Mouse (Mus musculus) skeletal muscle tissue, adult 2 months (tissue): ENCODE measurements around the gene Nanos2.

Experiments
- DNase-seq: peaks from one replicate; pipeline ENCODE4 v3.0.0-alpha.2; 2012; ENCODE audit warnings: low read depth, low spot score

Nanos2 gene

DNA sequence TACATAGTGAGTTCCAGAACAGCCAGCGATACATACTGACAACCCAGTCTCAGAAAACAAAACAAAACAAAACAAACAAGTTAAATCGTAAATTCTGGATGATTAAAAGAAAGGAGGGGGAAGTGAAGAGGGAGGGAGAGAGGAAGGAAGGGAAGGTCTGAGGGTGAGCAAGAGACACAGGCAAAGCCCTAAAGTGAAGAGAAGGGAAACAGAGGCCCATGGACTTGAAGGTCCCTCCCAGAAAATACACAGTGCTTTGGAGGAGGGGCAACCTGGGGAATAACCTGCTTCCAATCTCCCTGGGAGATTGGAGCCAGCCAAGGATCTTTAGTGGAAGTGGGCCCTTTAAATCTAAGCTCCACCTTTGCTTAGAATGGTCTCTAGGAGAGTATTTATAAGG, at the start of gene Nanos2:
Gene Nanos2 (plus strand): TSS at position 301 of the 400 bp plus-strand sequence.
- no peak for DNase-seq

DNA sequence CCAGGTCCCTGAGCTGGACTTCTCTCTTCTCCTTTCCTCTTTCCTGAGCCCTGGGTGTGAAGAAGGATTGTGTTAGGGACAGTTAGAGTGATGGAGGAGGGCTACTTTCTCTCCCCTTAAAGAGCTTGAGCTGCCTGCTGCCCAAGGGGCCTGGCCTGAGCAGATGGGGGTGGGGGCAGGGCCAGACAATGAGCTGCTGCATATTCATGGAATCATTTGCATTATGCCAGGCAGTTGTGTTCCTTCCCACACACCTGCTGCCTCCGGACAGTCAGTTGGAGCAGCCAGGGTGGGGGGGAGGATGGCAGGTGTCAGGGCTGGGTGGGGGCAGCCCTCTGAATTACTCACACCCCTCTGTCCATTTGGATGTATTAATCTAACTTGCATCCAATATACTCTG, 44.8 kb upstream of the Nanos2 start:
- DNase-seq = no peak

DNA sequence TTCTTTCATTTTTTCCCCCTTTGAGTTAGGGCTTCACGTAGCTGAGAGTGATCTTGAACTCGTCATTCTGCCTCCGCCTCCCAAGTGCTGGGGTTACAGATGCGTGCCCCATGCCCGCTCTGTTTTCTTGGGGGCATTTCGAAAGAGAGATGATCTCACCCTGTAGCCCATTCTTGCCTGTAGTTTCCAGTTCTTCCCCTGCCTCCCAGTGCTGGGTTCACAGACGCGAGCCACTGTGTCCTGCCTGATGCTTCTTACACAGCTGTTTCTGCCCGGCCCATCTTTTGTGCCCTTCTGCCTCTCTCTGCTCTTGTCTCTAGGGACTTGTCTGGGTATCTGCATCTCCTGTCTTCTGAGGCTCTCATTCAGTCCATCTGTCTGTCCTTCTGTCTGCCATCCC, 44.4 kb upstream of the Nanos2 start:
- no peak for DNase-seq

DNA sequence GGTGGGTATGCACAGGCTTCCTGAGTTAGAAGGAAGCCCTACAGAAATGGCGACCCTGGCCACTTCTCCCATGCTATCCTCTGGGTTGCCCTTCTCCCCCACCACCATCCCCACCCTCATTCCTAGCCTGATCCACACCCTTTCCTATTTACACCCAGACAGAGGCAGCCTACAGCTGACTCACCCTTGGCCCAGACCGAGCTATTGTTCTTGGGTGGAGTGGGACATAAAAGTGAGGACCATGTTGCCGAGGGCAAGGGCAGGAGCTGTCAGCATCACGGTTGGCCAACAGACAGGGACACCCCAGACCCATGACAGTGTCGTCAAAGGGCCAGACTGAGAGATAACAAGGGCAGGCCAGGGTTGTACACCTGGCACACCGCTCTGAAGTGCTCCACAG, 39.0 kb upstream of the Nanos2 start:
- DNase-seq = peak; percentile 26

DNA sequence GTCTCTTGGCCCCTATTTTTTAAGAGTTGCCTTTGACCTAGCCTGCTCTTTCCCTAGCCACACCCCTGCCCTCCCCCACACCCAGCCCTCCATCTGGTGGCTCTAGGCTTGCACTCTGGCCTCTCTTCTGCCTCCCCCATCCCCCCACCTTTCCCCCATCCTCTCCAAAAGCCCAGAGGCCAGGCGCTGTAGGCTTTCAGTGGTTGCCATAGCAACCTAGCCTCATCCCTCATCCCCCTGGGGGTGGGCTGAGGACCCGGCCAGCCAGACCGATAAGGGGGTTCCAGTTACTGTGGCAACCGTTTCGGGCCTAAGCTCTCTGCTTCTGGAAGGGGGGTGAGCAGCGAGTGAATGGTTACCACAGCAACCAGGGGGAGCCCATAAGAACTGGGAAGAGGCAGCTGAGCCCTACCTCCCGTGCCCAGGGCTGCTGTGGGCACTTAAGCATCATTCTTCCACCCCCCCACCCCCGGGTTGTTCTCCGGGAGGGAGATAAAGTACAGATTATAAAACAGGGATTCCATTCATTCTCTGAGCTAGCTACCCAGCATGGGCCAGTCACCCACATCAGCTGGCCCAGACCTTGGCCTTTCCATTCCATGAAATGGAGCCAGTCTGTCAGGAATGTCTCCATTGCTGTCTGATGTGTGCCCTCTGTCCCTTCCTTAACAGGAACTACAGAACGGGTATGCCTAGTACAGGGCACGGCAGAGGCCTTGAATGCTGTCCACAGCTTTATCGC, 37.2 kb upstream of the Nanos2 start:
- no peak for DNase-seq

DNA sequence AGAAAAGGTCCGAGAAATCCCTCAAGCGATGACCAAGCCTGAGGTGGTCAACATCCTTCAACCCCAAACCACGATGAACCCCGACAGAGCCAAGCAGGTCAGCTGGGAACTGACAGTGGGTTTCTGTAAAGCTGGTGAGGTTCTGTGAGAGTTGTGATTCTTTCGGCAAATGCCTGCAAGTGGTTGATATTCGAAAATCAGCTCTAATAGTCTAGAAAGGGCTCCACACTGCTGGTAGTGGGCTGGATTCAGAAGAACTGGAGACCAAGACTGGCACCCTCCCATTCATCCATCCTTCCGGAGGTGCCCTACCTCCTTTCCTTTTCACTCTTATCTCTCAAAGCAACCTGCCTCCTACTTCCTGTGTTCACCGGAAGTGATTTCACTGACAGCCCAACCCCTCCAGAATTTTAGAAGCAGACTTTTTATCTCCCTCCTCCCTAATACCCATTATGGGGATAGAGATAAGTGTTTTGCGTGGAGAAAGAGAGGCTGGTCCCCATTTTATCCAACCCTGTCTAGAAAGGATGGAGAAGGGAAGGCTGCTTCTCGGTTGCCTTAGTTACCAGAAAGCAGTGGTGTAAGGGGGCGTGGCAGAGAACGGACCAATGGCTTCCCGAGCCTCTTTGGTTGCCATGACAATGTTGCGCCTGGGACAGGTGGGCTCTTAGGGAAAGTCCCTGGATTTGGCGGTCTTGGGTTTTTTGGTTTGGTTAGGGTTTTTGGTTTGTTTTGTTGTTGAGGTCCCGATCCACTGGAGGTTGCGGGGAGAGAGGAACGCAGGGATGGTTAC, 36.5 kb upstream of the Nanos2 start:
- no peak for DNase-seq

DNA sequence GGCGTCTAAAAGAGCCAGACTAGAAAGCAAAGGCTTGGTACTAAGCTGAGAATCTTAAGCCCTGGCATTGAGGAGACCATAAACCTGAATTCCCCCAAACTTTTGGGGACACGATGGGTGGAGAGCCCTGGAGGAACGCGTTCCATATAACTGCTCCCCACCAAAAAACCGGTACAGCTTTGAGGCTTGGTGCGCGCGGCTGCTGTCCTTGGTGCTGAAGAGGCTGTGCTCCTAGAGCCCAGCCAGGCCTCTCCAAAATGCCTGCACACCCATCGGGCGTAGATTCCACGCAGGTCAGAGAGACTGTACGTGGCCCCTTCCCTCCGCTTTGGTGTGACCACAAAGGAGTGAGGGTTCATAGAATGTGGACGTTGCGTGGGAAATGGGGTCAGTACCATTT, 35.8 kb upstream of the Nanos2 start:
- no peak for DNase-seq

DNA sequence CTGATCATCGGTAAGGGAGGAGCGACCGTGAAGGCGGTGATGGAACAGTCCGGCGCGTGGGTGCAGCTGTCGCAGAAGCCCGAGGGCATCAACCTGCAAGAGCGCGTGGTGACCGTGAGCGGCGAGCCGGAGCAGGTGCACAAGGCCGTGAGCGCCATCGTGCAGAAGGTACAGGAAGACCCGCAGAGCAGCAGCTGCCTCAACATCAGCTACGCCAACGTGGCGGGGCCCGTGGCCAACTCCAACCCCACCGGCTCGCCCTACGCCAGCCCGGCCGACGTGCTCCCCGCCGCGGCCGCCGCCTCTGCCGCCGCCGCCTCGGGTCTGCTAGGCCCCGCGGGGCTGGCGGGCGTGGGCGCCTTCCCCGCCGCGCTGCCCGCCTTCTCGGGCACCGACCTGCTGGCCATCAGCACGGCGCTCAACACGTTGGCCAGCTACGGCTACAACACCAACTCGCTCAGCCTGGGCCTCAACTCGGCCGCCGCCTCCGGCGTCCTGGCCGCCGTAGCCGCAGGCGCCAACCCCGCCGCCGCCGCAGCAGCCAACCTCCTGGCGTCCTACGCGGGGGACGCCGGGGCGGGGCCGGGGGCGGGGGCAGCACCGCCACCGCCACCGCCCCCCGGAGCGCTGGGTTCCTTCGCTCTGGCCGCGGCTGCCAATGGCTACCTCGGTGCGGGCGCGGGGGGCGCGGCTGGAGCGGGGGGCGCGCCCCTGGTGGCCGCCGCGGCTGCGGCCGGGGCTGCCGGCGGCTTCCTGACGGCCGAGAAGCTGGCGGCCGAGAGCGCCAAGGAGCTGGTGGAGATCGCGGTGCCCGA, 29.4 kb upstream of the Nanos2 start:
- peak; percentile 9 for DNase-seq

DNA sequence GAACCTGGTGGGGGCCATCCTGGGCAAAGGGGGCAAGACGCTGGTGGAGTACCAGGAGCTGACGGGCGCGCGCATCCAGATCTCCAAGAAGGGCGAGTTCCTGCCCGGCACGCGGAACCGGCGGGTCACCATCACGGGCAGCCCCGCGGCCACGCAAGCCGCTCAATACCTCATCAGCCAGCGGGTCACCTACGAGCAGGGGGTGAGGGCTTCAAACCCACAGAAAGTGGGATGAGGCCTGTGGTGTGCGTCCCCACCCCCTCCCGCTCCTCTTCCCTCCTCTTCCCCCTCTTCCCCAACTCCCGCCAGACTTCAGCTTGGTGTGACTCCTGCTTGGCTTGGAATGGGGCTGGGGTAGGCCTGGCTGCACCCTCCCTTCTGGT, 28.8 kb upstream of the Nanos2 start:
- no peak for DNase-seq

DNA sequence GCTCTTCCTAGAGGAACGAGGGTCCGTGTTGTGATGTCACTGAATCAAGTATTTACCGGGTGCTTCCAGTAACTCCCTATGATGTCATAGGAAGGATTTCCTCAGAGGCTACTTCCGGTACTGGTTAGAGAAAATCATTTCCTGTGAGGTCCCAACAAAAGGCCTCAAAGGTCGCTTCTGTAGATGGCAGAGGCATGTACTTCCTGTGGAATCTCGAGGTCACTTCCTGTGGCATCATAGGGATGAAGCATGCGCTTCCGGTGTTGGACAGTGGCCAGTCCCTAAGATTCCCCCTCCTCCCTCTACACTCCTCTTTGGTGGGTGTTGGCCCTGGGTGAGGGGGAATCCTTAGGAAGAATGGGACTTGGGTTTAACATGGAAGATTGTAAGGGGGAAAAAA, 27.8 kb upstream of the Nanos2 start:
- peak; percentile 20 for DNase-seq

DNA sequence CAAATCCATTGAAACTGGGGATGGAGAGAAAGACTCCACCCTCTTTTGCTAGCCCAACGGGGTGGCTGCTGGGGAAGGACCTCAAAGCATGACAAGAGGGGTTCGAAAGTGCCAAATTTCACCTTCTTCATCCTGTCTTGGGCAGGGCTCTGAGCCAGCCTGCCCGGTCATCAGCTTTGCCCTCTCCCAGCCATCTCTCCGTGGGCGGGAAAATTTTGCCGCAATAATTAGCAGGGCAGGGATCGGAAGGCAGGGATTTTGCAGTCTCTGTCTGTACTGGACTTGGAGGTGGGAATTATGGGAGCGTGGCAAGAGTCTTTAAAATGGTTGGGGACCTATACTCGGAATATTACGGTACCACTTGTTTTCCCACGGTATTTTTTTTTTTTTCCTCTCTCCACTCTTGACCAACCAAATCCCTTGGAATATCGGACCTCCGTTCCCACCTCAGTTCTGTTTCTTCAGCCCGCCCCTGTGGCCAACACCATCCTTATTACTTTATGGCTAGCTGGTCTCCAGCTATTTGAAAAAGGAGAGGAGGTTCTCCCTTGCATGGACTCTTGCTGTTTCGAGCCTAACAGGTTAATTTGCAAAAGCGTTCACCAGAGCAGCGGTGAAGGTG, 24.9 kb upstream of the Nanos2 start:
- no peak for DNase-seq

DNA sequence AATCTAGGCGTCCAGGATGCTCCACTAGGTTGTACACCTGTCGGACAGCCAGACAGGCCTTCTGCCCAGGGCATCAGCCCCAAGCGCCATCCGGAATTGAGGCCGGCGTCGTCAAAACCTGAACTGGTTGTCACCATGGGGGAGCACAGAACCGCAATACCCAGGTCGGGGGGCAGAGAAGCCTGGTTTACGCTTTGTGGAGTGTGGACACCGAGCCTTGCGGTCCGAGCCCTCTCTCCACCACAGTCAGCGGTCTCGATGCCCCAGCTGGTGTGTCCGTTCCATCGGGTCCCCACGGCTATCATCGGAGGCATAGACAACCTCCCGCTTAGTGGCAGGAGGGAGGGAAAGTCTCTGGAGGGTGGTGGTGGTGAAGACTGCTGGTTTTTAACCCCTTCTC, 24.4 kb upstream of the Nanos2 start:
- no peak for DNase-seq

DNA sequence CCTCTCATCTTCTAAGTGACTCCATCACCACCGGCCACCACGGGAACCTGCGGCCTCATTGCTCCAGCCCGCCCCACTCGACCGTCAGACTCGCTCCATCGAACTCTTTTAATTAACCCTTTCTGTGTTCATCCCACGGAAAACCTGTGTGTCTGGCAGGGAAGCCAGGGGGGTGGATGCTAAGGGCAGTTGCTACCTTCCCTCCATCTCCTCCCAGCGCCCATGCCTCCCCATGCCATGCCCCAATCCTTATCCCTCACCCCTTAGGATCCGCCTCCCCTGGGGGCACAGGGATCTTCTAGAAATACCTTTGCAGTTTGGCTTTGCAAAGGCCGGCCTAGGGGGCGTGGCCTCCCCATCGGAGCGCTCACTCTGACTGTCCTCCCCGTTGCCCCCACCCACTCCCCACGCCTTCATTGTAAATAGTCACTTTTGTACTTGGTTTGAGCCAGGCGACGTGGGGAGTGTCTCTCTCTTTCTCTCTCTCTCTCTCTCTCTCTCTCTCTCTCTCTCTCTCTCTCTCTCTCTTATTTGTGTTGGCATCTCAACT, 23.8 kb upstream of the Nanos2 start:
- DNase-seq = no peak

DNA sequence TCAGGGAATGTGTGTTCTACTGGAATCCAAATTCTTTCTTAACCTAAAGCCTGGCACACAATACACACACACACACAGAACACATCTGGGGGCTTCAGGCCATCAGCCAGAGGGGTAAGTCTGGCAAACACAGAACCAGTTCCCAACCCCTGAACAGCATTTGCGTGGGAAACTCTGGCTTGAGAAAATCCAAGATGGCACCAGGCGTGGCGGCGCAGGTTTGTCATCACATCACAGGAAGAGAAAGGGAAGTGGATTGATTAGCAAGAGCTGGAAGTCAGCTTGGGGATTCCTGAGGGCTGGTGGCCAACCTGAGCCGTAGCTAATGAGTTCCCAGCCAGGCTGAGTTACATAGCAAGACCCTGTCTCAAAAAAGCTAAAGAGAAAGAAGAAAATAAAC, 21.9 kb upstream of the Nanos2 start:
- DNase-seq = no peak

DNA sequence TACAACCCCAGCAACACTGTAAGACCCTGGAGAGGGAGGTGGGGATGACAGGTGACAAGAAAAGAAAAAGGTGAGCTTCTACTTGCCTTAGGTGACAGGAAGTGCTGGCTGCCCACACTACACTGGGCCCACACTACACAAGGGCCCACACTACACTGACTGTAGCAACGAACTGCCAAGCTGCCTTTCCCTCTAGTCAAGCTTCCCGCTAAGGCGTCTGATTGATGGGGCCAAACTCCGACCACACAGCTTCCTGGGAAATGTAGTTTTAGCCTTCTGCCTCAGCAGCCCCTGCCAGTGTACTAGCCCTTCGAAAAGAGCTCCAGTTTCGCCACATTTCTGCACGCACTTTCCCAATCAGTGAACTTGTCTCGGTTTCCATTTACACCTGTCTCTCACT, 19.6 kb upstream of the Nanos2 start:
- no peak for DNase-seq

DNA sequence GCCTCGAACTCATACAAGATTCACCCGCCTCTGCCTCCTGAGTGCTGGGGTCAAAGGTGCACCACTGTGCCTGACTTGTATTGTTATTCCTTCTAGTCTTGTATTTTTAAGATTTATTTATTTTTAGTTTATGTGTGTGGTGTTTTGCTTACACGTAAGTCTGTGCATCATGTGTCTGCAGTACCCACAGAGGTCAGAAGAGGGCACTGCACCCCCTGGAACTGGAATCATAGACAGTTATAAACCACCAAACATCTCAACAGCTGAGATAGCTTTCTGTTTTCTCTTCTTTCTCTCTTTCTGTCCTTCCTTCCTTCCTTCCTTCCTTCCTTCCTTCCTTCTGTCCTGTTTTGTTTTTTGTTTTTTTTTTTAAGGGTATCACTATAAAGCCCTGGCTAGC, 16.2 kb upstream of the Nanos2 start:
- DNase-seq = no peak

DNA sequence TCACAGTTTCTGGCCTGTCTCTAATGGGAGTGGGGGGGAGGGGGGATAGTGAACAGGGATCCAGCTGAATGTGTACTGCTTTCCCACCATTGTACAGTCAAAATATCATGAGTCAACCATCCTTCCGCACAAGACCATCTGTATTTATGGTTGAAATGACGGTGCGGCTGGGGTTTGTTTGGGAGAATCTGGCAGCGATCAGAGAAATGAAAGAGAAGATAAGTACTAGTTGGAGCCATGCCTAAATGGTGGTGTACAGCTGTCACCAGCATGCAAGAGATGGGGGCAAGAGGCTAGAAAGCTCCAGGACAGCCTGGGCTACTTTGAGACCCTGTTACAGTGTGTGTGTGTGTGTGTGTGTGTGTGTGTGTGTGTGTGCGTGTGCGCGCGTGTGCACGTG, 8.8 kb upstream of the Nanos2 start:
- no peak for DNase-seq

DNA sequence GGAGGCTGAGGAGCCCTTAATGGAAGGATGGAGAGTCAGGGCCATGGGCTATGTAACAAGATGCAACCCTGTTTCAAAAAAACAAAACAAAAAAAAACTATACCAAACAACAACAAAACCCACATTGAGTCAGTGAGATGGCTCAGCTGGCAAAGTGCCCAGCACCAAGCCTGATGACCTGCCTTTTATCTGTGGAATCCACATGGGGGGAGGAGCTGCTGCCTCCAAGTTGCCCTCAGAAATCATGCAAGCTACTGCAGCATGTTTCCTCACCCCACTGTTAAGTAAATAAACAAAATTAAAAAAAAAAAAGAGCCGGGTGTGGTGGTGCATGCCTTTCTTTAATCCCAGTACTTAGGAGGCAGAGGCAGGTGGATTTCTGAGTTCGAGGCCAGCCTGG, 697 bp upstream of the Nanos2 start:
- DNase-seq = no peak

DNA sequence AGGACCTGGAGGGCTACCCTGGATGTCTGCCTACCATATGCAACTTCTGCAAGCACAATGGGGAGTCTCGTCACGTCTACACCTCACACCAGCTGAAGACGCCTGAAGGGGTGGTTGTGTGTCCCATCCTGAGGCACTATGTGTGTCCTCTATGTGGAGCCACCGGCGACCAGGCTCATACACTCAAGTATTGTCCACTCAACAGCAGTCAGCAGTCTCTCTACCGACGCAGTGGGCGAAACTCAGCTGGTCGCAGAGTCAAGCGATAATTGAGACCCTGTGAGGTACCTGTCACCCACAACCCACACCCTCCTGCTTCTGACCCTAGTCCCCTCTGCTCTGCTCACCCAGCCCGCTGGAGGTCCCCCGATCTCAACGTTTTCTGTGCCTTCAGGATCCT, 547 bp downstream of the Nanos2 start:
- DNase-seq = no peak

DNA sequence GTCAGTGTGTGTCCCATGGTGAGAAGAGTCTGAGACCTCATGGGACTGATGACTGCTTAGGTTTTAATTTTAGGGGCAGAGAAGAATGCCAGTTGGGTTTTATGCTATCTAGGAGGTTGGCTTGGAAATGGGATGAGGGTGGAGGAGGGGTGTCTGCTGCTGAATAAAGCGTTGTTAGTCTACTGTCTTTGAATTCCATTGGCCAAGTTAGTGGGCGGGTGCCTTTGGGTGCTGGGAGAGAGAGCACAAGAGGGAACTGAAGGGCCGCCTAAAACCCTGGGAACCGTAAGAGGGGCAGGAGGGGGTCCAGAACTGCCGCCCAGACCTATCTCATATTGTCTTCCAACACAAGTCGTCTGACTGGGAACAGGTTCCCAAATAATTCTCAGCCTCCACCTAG, 1.6 kb downstream of the Nanos2 start:
- DNase-seq = no peak

DNA sequence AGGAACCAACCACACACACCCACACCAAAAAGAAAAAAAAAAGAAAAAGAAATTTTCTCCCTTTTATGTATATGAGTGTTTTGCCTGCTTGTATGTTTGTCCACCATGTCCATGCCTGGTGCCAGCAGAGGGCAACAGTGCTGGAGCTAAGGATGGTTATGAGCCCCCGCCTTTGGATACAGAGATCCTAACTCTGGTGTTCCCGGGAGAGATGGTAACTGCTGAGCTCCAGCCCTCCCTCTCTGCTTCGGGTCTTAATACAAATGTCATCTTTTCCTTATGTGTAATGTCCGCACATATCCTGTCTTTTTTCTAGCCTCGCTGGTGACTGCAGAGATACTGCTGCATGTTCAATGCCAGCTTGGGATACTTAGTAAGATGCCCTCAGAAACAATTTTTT, 2.8 kb downstream of the Nanos2 start:
- no peak for DNase-seq
